Mouse (Mus musculus): ENCODE data around the gene Pum3.

Gene Pum3

DNA sequence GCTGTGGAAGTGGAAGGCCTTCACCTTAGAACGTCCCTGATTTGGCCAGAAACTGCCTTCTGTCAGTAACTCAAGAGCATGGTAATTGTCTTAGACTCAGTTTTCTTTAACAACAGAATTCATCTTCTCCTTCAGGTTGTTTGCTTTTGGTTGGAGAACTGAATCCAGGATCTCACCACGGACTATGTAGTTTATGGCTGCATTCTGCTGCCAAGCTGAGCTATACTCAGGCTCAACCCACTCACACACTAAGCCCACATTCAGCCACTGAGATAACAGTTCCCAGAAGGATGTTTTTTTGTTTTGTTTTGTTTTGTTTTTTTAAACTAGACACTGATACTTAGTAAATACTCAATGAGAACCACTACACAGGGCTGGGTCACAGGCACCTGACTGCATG, 38.3 kb downstream of the Pum3 start:
- no peak for DNase-seq

DNA sequence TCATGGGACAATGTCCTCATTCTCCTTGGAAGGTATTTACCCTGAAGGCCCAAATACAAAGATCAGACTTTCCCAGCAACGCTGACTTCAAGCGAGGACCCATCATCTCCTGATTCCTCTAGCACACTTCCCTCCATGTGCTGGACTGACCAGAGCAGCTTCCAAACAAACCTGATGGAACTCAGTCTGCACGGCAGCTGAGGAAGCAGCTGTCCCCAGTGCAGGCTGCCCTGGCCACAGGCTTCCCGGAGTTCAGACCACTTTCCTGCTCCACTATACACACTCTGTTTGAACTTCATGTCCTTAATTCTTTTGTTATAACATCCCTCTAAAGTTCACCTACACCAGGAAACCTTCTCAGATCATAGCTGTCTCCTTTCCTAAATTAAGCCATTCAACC, 40.1 kb downstream of the Pum3 start:
- peak; percentile 67 for DNase-seq

DNA sequence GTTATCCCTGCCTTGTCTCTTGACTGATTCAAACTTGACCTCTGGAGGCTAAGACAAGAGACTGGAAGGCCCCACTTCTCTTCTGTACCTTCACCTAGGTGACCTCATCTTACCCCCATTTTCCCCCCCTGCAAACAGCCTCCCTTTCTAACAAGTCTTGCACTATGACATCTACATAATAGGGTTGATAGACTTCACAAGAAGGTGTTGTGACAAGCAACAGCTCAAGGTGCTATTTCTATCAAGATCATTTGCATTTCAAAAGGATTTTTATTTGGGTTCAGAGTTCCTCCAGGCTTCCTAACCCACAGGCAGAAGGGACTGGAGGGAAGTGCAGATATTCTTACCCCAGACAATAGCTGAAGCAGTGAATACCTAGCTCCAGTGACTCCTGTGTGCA, 44.3 kb downstream of the Pum3 start:
- peak; percentile 33 for DNase-seq

DNA sequence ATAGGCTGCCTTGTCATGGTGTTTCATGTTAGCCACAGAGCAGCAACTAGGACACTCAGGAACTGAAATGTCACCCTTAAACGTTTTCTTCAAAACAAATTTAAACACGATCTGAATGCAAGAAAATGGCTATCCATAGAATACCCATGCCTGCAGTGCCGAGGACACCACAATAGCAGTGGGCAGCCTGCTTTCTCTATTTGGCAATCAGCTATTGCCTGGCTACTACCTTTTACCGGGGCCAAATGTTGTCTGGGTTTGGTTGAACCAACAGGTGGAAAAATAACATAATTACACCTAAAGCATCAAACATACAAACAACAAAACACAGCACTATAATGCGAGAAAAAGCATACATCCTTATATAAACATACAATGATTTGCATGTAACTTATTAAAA, 46.4 kb downstream of the Pum3 start:
- peak; percentile 55 for DNase-seq

DNA sequence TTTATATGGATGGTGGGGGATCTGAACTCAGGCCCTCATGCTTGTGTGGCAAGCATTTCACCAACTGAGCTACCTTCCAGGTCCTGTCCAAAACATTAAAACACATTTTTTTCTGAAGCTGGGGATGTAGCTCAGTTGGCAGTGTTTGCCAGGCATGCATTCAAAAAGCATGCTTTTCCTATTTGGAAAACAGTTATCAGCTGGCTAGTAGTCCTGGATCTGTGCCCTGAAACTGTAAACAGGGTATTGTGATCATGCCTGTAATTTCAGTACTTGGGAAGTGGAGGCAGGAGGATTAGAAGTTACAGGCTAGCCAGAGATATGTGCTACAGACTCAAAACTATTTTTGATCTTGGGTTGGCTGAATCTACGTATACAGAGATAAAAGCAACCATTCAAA, 47.5 kb downstream of the Pum3 start:
- peak; percentile 75 for DNase-seq

DNA sequence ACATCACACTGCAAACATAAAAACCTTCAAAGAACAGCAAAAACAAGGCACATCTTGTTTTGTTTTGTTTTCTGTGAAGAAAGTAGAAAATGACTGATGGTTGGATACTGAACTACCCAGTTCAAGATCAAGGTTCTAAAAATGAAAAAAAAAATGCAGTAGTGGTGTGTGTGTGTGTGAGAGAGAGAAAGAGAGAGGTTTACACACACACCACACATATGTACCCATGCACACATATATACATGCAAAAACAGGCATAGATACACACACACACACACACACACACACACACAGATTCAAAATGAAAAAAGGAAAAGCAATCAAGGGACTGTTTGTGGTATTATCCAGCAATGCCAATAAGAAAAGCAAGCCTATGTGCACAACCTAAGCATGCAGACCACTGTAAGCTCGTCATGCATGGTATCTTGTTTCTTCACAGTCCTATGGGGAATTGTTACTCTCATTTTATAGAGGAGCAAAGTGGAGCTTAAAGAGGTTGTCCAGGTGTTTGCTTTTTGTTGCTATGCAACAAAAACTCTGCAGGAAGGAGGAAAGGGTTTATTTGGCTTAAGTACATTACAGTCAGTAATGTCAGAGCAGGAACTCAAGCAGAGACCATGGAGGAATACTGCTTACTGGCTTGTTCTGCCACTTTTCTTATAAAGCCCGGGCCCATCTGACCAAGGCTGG, 49.8 kb downstream of the Pum3 start:
- no peak for DNase-seq

DNA sequence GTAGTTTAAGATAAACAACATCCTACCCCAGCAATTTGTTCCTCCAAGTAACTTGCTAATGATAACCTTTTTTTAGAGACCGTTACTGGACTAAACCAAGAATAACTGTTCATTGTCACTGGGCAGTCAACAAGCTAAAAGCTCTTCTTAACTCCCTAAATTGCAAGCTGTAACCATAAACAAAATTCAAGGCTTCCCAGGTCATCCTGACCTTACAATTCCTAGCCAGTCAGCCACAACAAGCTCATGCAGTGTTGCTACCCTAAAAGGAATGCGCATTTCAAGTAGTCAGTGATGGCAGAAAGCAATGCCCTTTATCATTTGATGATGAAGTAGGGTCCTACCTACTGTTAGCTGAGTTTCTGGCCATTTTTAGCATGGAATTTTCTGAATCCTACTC, 58.8 kb downstream of the Pum3 start:
- DNase-seq: peak; percentile 22

DNA sequence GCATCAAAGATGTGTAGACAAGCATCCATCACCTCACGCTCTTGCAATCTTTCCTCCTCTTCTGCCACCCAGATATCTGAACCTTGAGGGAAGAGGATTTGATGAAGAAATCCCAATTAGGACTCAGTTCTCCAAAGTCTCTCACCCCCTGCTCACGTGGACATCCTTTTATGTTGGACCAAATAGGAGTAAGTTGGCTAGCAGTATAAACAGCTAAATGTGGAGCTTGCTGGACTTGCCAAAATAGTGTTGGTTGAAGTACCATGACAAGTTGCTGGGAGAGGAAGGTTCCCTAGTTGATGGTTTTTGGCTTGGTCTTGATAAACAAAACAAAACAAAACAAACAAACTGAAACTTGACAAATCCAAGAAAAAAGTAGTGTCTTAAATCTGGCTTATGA, 59.5 kb downstream of the Pum3 start:
- DNase-seq: peak; percentile 64

DNA sequence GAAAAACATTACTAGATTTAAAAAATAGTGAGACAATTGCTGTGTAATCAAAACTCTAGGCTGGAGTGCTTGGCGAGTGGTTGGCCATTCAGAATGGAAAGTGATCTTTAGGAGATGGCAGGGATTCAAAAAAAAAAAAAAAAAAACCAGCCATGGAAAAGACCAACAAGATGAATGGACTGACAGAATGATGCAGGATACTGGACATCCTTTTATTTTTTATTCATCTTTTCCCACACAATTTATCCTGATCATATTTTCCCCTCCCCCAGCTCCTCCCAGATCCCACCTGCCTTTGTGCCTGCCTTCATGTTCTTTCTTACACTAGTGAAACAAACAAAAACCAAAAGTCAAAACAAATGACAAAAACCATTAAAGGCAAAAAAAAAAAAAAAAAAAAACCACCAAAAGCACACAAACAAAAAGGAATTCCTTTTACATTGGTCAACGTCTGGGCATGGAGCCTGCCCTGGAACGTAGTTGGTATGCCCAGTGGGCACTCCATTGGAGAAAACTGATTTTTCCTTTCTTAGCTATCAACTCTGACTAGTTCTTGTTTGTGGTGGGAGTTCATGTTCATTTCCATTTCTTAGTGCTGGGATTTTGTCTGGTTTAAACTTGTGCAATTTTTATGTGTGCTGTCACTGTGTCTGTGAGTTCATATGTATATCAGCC, 60.0 kb downstream of the Pum3 start:
- peak; percentile 40 for DNase-seq

DNA sequence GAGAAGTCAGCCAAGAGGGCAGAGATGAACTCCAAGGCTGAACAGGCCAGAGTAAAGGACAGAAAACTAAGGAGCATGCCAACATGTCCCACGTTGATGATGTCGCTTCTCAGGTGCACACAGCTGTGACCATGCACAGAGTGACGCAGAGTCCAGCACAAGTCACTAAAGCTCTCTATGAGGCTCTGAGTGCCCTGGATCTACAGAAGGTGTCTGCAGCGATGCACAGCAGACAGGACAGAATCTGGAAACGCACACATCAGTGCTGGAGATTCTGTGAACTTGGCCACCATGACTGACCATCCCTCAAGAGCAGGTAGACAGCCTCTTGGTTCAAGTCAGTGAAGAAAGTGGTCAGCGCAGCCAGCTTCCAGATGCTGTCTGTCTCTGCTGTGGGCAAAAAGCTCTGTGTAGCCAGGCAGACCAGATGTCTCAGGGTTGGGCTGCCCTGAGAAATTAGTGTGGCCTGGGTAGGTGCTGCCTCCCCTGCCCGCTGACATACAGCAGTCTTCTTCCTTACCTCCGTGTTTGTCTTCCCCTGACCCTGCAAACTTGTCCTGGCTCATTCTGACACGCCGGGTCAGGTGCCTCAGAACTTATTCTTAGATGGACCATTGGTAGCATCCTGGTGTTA, 63.4 kb downstream of the Pum3 start:
- DNase-seq: peak; percentile 82

DNA sequence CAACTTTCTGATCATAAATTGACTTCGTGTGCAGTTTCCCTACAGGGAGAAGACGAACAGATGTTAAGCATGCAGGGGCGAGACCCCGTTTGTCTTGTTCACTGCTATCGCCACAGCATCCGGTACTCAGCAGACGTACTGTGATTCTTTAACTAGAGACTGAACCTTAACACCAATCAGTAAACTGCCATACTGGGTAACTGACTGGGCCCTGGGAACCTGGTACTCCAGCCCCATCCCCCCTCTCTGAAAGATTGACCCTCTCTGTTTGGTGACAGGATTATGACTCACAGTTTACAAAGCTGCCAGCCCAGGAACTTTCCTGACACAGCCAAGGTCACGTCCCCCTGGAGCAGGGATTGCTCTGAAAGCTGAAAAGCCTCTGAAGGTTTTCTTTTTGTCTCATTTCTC, 65.1 kb downstream of the Pum3 start:
- peak; percentile 94 for DNase-seq

DNA sequence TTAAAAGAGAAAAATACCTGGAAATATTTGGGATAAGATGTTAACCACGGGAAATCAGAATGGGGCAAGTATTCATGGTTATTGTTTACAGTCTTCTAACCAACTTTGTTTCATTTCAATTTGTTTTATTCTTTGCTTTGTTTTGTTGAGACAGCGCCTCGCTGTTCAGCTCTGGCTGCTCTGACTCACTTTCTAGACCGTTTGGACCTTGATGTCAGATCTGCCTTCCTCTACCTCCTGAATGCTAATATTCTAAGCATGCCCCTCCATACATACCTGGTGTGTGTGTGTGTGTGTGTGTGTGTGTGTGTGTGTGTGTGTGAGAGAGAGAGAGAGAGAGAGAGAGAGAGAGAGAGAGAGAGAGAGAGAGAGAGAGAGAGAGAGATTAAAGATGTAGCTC, 65.7 kb downstream of the Pum3 start:
- peak; percentile 45 for DNase-seq

DNA sequence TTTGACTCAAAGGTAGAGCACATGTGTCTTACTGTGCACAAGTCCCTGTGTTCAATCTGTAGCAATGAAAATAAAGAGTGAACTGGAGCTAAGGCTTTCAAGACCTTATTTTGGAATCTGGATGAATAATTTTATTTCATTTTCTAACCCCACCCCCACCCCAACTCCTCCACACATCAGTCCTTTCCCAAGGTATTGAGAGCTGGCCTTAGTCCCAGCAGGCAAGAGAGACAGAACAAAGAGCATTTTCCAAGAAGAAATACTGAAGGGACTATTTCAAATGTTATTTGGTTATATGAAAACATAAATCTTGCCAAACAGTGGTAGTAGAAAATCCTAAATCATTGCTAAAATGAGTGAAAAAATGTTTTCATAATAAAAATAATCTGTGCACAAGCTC, 69.2 kb downstream of the Pum3 start:
- no peak for DNase-seq

DNA sequence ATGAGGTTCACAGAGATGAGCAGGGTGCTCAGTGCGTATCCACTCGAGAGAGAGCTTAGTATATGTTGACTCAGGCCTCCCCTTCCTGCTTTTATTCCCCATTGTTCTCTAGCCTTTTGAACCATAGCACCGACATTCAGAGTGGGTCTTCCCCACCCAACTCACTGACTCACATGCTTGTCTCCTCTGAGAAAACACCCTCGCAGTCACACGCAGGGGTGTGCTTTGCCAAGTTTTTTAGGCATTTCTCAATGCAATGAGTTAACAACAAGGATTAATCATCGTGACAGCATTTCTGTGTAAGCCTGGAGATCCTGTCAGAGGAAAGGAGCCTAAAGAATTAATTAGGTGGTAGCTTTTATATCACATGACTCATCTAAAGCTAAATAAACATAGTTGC, 77.9 kb downstream of the Pum3 start:
- DNase-seq: peak; percentile 79

DNA sequence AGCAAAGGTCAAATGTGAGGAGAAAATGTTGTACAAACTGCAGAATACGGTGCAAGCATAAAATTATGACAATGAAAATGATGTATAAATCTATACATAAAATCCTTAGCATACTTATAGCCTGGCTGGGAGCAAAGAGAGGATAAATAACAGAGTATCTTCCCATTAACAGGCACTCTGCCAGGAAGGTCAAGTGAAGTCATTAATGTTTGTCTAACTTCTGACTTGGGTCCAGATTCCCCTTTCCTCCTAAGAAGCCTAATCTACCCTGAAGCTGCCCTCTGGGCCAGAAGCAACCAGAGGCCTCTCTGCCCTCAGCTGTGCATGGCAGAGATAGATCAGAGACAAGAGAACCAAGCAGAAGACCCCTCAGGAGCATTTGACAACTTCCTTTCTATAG, 83.1 kb downstream of the Pum3 start:
- peak; percentile 18 for DNase-seq
